ENCODE assay signal across 8 mouse cellular contexts in genomic region chr2:155819392-155819448, GRCm38 (mm10). TPM values are rescaled to one million over a fixed set of nuclear protein-coding genes. Genes with fewer than 3 reads are reported as not detected.
DNase-seq lines count a peak whose midpoint lies in the region; ATAC-seq and TF ChIP-seq lines count a peak whose summit lies in the region.

Gene BC029722, minus strand, starts transcription at chr2:155819426.

- no peaks in the 10 kb centered on the region for H3K27me3 ChIP-seq in lung, postnatal 0 days (replicated peaks; ENCODE audit: insufficient read depth, low read length)
- H3K27me3 ChIP-seq in embryonic facial prominence, embryonic 14.5 days (replicated peaks; ENCODE audit: control insufficient read depth, insufficient read depth, low read length), result no peaks in the 10 kb centered on the region
- H3K27me3 ChIP-seq in limb, embryonic 12.5 days, result 0 out of 2 replicates have a peak, but pooled peaks cover 4% of the 10 kb centered on the region
- no peaks in the 10 kb centered on the region for H3K27me3 ChIP-seq in small intestine, adult 2 months (ENCODE audit: control insufficient read depth, insufficient read depth, low read length)

- no peak for TF ChIP-seq CTCF in lung, postnatal 0 days (IDR thresholded peaks at IDR 0.05)
- TF ChIP-seq CTCF in small intestine, adult 2 months (IDR thresholded peaks at IDR 0.05; ENCODE audit: extremely low read depth, insufficient read length, insufficient replicate concordance, low read depth, low read length), result no peak

- intact Hi-C loops in heart, postnatal 14 days (cut with DNase I), result no loop called here

- peak within 1 kb of the TSS; percentile 87 for H3K27ac ChIP-seq in lung, postnatal 0 days (ENCODE audit: low read length)
- H3K27ac ChIP-seq in embryonic facial prominence, embryonic 14.5 days (replicated peaks; ENCODE audit: low read depth, low read length), result peak within 1 kb of the TSS; percentile 72
- H3K27ac ChIP-seq in limb, embryonic 12.5 days, result peak within 1 kb of the TSS; percentile 73
- H3K27ac ChIP-seq in small intestine, adult 2 months (ENCODE audit: insufficient read depth, low read depth, low read length), result peak within 1 kb of the TSS; percentile 99

- H3K4me2 ChIP-seq in lung, postnatal 0 days (replicated peaks; ENCODE audit: low read depth, low read length), result peak within 1 kb of the TSS; percentile 91
- H3K4me2 ChIP-seq in embryonic facial prominence, embryonic 14.5 days (ENCODE audit: low read depth, low read length), result peak within 1 kb of the TSS; percentile 90
- H3K4me2 ChIP-seq in limb, embryonic 12.5 days, result peak within 1 kb of the TSS; percentile 95

- no peaks in the 10 kb centered on the region for H3K9me3 ChIP-seq in lung, postnatal 0 days (ENCODE audit: low read length)
- H3K9me3 ChIP-seq in embryonic facial prominence, embryonic 14.5 days (ENCODE audit: control insufficient read depth, low read length), result no peaks in the 10 kb centered on the region
- H3K9me3 ChIP-seq in limb, embryonic 12.5 days, result no peaks in the 10 kb centered on the region

- DNase-seq in lung, postnatal 0 days (ENCODE audit: low spot score), result no peak
- DNase-seq in lung, postnatal 4 days, result no peak
- DNase-seq in embryonic facial prominence, embryonic 14.5 days (ENCODE audit: low spot score), result no peak
- DNase-seq in heart, postnatal 14 days, result no peak
- DNase-seq in thymus, postnatal 36 days, result no peak
- no peak for DNase-seq in MN1 (ENCODE audit: low spot score)

- peak within 1 kb of the TSS; percentile 83 for H3K4me3 ChIP-seq in lung, postnatal 0 days (ENCODE audit: low read depth, low read length)
- H3K4me3 ChIP-seq in embryonic facial prominence, embryonic 14.5 days (ENCODE audit: low read depth, low read length), result peak within 1 kb of the TSS; percentile 57
- peak within 1 kb of the TSS; percentile 68 for H3K4me3 ChIP-seq in limb, embryonic 12.5 days (replicated peaks)
- H3K4me3 ChIP-seq in small intestine, adult 2 months (ENCODE audit: low read depth, low read length), result peak within 1 kb of the TSS; percentile 79

- TF ChIP-seq POLR2A in small intestine, adult 2 months (IDR thresholded peaks at IDR 0.05; ENCODE audit: low read depth, low read length), result no peak

- no peak for ATAC-seq in lung, postnatal 0 days
- ATAC-seq in embryonic facial prominence, embryonic 14.5 days (ENCODE audit: low read depth), result no peak
- ATAC-seq in limb, embryonic 12.5 days (ENCODE audit: insufficient number of reproducible peaks, insufficient read depth, low FRiP score, low TSS enrichment, low read depth), result no peak

- H3K4me1 ChIP-seq in lung, postnatal 0 days (ENCODE audit: insufficient read depth, low read depth, low read length), result peaks cover 5% of the 10 kb centered on the region; the same call in 1 of the 2 replicates
- 0 out of 2 replicates have a peak, but pooled peaks cover 6% of the 10 kb centered on the region for H3K4me1 ChIP-seq in embryonic facial prominence, embryonic 14.5 days (ENCODE audit: control insufficient read depth, insufficient read depth, low read length)
- H3K4me1 ChIP-seq in limb, embryonic 12.5 days (replicated peaks), result peaks cover 26% of the 10 kb centered on the region
- H3K4me1 ChIP-seq in small intestine, adult 2 months (ENCODE audit: control insufficient read depth, insufficient read depth, insufficient read length, low read length), result peaks cover 24% of the 10 kb centered on the region

- H3K9ac ChIP-seq in lung, postnatal 0 days (replicated peaks; ENCODE audit: low read depth), result peak within 1 kb of the TSS; percentile 74
- peak within 1 kb of the TSS; percentile 77 for H3K9ac ChIP-seq in embryonic facial prominence, embryonic 14.5 days (ENCODE audit: low read depth, low read length)
- peak within 1 kb of the TSS; percentile 79 for H3K9ac ChIP-seq in limb, embryonic 12.5 days (replicated peaks)

- peaks cover 14% of the 10 kb centered on the region; the same call in 1 of the 2 replicates for H3K36me3 ChIP-seq in lung, postnatal 0 days (ENCODE audit: insufficient read depth, low read length)
- peaks cover 43% of the 10 kb centered on the region for H3K36me3 ChIP-seq in embryonic facial prominence, embryonic 14.5 days (ENCODE audit: control insufficient read depth, insufficient read depth, low read length)
- H3K36me3 ChIP-seq in limb, embryonic 12.5 days, result peaks cover 50% of the 10 kb centered on the region
- peaks cover 41% of the 10 kb centered on the region for H3K36me3 ChIP-seq in small intestine, adult 2 months (ENCODE audit: control insufficient read depth, insufficient read depth, low read length)

- no peak for TF ChIP-seq EP300 in lung, postnatal 0 days (IDR thresholded peaks at IDR 0.05)

RNA-seq across cellular contexts. Expression of gene BC029722, which starts in this region (rescaled TPM):
- 31.4 and 32.9 TPM in 2 replicates for polyA plus RNA-seq in lung, postnatal 0 days (2015; fragmentation: Nextera tagmentation; extraction: Ambion mirVana)
- 10.8 and 12.2 TPM in 2 replicates for polyA plus RNA-seq in embryonic facial prominence, embryonic 14.5 days (2014; fragmentation: Nextera tagmentation; extraction: Ambion mirVana)
- 10 to 100 TPM; 19.1 to 19.3 TPM for total RNA-seq in heart, postnatal 14 days (2021)
- 13.0 and 13.5 TPM in 2 replicates for polyA plus RNA-seq in limb, embryonic 12.5 days (2016; fragmentation: Nextera tagmentation; extraction: Ambion mirVana)
- polyA plus RNA-seq in small intestine, adult 2 months (2012; rRNA removed), result 23.6 and 38.3 TPM in 2 replicates
